Mouse (Mus musculus) liver, embryonic 13.5 days (tissue): Measurements from ENCODE around the gene Fam129a. TPM values are rescaled to one million over a fixed set of nuclear protein-coding genes. Genes with fewer than 3 reads are reported as not detected.

Experiments used
- ATAC-seq: fragments of 200-750 bp; cut with Nextera tagmentation; 2 replicates; pipeline ENCODE4 v1.8.0; 2017; ENCODE audit warnings: low read depth, mild to moderate bottlenecking, moderate number of reproducible peaks, moderate library complexity
- DNase-seq: peaks from one replicate; pipeline ENCODE4 v3.0.0; 2022
- H3K27ac ChIP-seq: fragments of 300-500 bp; sonication (generic); 2 replicates; pipeline ENCODE4 v1.5.1; 2015; ENCODE audit warnings: moderate library complexity, mild to moderate bottlenecking, inconsistent platforms
- H3K27me3 ChIP-seq: fragments of 300-500 bp; sonication (generic); 2 replicates; pipeline ENCODE4 v1.6.1; 2015; ENCODE audit warnings: mild to moderate bottlenecking, inconsistent platforms
- H3K36me3 ChIP-seq: fragments of 300-500 bp; sonication (generic); 2 replicates; pipeline ENCODE4 v1.6.1; 2015; ENCODE audit warnings: mild to moderate bottlenecking, inconsistent platforms
- H3K4me1 ChIP-seq: fragments of 300-500 bp; sonication (generic); replicated peaks from 2 replicates; pipeline ENCODE4 v1.6.1; 2015; ENCODE audit warnings: inconsistent platforms
- H3K4me2 ChIP-seq: fragments of 300-500 bp; sonication (generic); 2 replicates; pipeline ENCODE4 v1.6.1; 2015; ENCODE audit warnings: inconsistent platforms, mild to moderate bottlenecking, moderate library complexity
- H3K4me3 ChIP-seq: fragments of 300-500 bp; sonication (generic); replicated peaks from 2 replicates; pipeline ENCODE4 v1.5.1; 2015; ENCODE audit warnings: mild to moderate bottlenecking, inconsistent platforms
- H3K9ac ChIP-seq: fragments of 300-500 bp; sonication (generic); 2 replicates; pipeline ENCODE4 v1.6.1; 2015; ENCODE audit warnings: mild to moderate bottlenecking, inconsistent platforms
- H3K9me3 ChIP-seq: fragments of 300-500 bp; sonication (generic); replicated peaks from 2 replicates; pipeline ENCODE4 v1.6.1; 2016; ENCODE audit warnings: inconsistent platforms
- WGBS: fragments of 180-500 bp; shearing (Covaris S2); methylation state at CpG from one replicate; pipeline ENCODE4 v1.1.7; 2015; ENCODE audit not compliant: insufficient replicate concordance; 5-methylcytosine and 5-hydroxymethylcytosine counted together
- polyA plus RNA-seq: library from polyadenylated mRNA; unstranded; fragments of >200 nt; fragmentation: Nextera tagmentation; extraction: Ambion mirVana; gene quantifications from 2 replicates; pipeline ENCODE4 v1.2.1, GENCODE M21; 2015

Fam129a gene
- polyA plus RNA-seq, 1 experiment from 2014 or later = 2.5 TPM

DNA sequence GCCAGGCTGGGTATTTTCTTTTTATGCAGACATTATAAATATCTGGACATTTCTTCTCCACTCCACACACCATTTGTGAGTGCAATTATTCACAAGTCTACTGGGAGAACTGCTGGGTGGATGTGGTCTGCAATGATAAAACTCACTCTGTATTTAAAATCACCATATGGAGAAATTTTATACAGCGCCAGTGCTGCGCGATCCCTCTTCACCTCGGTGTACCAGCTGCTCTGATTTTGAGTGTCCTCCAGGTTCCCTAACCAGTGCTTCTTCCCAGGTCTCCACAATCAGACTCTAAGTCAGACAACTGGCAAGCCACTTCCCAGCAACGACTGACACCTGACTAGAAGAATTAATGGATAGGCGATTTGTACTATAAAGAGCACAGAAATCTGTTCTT lies 7.1 kb upstream of the Fam129a start:
- Histone ChIP-seq H3K9ac (no peak overlapping the region), H3K9me3 (no peaks in the 10 kb centered on the region), H3K27ac (no peak overlapping the region), H3K4me2 (no peak overlapping the region), H3K4me3 (no peak overlapping the region), H3K27me3 (no peaks in the 10 kb centered on the region), H3K4me1 (no peaks in the 10 kb centered on the region), H3K36me3 (no peaks in the 10 kb centered on the region)
- WGBS = 50% methylated on average over 6 of the region's 6 CpGs
- ATAC-seq (no peak), DNase-seq (no peak)

DNA sequence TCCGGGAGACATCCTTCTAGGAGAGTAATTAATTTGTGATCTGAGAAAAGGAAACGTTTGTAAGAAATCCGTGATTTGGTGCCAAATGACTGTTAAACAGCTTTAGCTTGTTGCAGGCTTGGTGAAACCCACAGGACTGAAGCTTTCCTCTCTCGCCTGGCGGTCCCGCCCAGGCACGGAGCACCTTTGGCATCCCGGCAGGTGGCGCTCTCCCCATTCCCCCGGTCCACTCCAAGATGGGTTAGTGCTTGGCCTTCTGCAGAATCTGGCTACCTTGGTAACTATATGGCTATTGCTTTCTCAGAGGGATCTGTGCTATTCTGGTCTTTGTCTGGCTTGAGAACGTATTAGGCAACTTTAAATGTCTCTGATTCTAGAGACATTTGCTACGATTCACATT lies 6.6 kb upstream of the Fam129a start:
- 10% methylated on average over 12 of the region's 12 CpGs for WGBS
- 0 out of 2 replicates have a peak, but pooled peaks have one; percentile 48 for ATAC-seq

DNA sequence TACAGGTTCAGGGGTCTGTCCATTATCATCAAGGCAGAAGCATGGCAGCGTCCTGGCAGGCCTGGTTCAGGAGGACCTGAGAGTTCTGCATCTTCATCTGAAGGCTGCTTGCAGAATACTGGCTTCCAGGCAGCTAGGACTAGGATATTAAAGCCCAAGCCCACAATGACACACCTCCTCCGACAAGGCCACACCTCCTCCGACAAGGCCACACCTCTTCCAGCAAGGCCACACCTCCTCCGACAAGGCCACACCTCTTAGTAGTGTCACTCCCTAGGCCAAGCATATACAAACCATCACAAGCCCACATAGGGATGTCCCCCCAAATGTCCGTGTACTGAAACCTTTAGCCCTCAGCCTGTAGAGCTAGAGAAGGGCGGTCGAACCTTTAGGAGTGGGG lies 2.3 kb upstream of the Fam129a start:
- H3K36me3 ChIP-seq = no peaks in the 10 kb centered on the region
- DNase-seq = no peak
- H3K4me3 ChIP-seq = no peak overlapping the region
- 50% methylated on average over 7 of the region's 7 CpGs for WGBS
- peaks cover 21% of the 10 kb centered on the region for H3K27me3 ChIP-seq
- peaks cover 20% of the 10 kb centered on the region for H3K4me1 ChIP-seq
- ATAC-seq = peak; percentile 65
- H3K27ac ChIP-seq = no peak overlapping the region
- H3K4me2 ChIP-seq = no peak overlapping the region
- H3K9ac ChIP-seq = no peak overlapping the region
- H3K9me3 ChIP-seq = no peaks in the 10 kb centered on the region

More for the DNA sequence above, 6.6 kb upstream of the Fam129a start:
- Histone ChIP-seq H3K4me2 (no peak overlapping the region), H3K36me3 (no peaks in the 10 kb centered on the region), H3K9me3 (no peaks in the 10 kb centered on the region), H3K4me1 (no peaks in the 10 kb centered on the region), H3K9ac (no peak overlapping the region), H3K27ac (no peak overlapping the region), H3K27me3 (no peaks in the 10 kb centered on the region), H3K4me3 (no peak overlapping the region)
- DNase-seq = peak; percentile 50

DNA sequence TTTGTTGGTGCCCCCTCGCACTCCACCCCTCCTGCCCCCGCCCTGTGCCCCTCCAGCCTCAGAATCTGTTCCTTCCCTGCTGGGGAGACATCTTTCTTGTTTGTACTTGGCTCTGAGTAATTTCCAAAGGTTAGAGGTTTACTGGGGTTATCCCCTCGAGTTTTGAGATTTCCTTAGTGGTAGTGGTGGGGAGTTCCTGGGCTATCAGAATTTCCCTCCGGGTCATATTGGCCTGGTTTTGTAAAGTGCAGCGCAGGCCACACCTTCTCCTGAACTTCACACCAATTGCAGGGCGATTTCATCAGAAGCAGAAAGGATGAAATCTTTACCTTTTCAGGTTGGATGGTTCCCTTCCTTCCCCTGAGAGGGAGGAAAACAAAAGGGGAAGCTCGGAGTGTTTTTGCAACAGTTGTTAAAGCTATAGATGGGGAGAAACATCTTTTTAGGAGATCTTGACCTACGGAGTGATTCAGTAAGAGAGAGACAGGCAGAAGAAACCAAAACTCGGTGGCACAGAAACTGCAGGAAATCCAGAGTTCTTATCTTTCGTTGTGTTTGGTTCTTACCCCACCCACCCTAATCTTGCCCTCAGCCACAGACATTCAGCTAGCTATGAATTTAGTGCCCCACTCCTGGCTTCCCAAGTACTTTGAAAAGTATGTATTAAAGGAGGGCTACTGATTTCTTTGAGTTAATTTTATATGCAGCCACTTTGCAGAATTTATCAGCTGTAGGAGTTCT lies 1.0 kb downstream of the Fam129a start:
- H3K4me2 ChIP-seq = peak overlapping the region; percentile 79
- H3K4me1 ChIP-seq = peaks cover 20% of the 10 kb centered on the region
- no peaks in the 10 kb centered on the region for H3K36me3 ChIP-seq
- peak overlapping the region; percentile 60 for H3K9ac ChIP-seq
- no peaks in the 10 kb centered on the region for H3K9me3 ChIP-seq
- ATAC-seq (no peak), DNase-seq (no peak)
- H3K4me3 ChIP-seq = peak overlapping the region; percentile 55
- no peak overlapping the region for H3K27ac ChIP-seq
- WGBS = 3% methylated on average over 10 of the region's 10 CpGs
- H3K27me3 ChIP-seq = peaks cover 21% of the 10 kb centered on the region

DNA sequence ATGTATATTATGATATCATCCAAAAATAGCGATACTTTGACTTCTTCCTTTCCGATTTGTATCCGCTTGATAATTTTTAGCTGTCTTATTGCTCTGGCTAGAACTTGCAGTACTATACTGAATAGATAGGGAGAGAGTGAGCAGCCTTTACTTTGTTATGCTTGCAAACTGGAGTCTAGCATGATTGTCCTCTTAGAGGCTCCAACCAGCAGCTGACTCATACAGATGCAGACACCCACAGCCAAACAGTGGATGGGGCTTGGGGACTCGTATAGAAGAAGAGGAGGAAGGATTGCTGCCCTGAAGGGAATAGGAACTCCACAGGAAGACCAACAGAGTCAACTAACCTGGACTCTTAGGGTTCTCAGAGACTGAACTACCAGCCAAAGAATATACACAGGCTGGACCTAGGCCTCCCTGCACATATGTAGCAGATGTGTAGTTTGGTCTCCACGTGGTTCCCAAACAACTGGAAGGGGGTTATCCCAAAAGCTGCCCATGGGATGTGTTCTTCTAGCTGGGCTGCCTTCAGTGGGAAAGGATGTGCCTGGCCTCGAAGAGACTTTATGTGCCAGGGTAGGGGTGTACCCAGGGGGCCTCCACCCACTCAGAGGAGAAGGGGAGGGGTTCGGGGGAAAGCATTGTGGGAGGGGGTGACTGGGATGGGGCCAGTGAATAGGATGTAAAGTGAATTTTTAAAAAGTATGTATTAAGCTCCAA lies 1.8 kb downstream of the Fam129a start:
- H3K9ac ChIP-seq = no peak overlapping the region

DNA sequence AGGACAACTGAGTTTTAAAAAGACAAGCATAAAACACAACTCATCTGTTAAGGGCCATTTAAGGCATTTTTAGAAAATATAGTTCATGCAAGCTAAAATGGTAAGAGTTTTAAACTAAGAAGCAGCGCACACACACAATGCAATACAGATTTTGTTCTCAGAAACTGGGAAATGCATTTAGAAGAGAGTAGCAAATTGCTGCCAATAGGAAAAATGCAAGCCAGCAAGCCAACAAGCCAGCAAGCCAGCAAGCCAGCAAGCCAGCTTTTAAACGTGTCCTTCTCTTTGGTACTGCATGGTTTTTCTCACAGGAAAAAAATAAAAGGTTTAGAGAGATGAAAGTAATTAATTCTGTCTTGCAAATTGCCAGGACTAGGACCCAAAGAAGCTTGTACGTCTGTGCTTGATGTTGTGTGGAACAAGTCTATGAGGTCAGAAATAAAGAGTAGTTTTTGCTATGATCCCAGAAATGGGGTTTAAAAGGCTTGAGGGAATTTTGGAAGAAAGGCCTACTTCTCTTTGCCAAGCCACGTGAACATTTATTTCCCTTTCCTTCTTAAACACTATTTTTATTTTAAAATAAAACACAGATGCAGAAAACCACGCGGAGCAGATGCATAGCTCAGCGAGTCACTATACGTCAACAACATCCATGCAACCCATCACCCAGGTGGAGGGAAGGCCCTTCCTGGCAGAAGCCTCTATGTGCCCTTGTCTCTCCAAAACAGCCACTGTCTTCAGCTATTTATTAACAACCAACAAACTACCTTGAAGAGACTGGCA lies 9.4 kb downstream of the Fam129a start:
- Histone ChIP-seq H3K9ac (no peak overlapping the region), H3K4me1 (peaks cover 6% of the 10 kb centered on the region), H3K27ac (no peak overlapping the region), H3K4me2 (no peak overlapping the region), H3K27me3 (no peaks in the 10 kb centered on the region), H3K4me3 (no peak overlapping the region), H3K9me3 (no peaks in the 10 kb centered on the region), H3K36me3 (no peaks in the 10 kb centered on the region)
- no peak for DNase-seq
- 72% methylated on average over 8 of the region's 8 CpGs for WGBS
- ATAC-seq = no peak

More for the DNA sequence above, 1.8 kb downstream of the Fam129a start:
- H3K27ac ChIP-seq = no peak overlapping the region
- no peak for DNase-seq
- H3K4me2 ChIP-seq = no peak overlapping the region
- H3K4me1 ChIP-seq = peaks cover 20% of the 10 kb centered on the region
- no peak overlapping the region for H3K4me3 ChIP-seq
- no peaks in the 10 kb centered on the region for H3K9me3 ChIP-seq
- WGBS = 61% methylated on average over 7 of the region's 7 CpGs
- peaks cover 21% of the 10 kb centered on the region for H3K27me3 ChIP-seq
- H3K36me3 ChIP-seq = no peaks in the 10 kb centered on the region
- ATAC-seq = no peak

DNA sequence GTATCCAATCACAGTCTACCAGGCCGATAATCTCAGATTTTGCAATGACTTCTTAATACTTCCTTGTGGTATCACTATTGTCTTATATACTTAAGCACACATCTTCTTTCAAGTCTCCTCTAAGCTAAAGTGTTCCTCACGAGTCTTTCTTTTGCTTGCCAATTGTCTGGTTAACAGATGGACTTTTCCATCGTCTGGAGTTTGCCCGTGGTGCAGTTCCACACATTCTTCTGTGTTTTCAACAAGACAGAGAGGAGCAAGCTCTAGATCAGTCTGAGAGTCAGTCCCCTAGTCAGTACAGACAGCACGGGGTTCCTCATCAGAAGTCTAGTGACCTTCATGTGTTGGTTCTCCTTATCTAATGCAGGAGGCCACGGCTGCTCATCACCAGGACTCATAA lies 10.5 kb downstream of the Fam129a start:
- DNase-seq (no peak), ATAC-seq (no peak)
- Histone ChIP-seq H3K27me3 (no peaks in the 10 kb centered on the region), H3K9me3 (no peaks in the 10 kb centered on the region), H3K4me3 (no peak overlapping the region), H3K9ac (no peak overlapping the region), H3K4me1 (peaks cover 6% of the 10 kb centered on the region), H3K36me3 (no peaks in the 10 kb centered on the region), H3K27ac (no peak overlapping the region), H3K4me2 (no peak overlapping the region)
- 47% methylated on average over 6 of the region's 6 CpGs for WGBS

DNA sequence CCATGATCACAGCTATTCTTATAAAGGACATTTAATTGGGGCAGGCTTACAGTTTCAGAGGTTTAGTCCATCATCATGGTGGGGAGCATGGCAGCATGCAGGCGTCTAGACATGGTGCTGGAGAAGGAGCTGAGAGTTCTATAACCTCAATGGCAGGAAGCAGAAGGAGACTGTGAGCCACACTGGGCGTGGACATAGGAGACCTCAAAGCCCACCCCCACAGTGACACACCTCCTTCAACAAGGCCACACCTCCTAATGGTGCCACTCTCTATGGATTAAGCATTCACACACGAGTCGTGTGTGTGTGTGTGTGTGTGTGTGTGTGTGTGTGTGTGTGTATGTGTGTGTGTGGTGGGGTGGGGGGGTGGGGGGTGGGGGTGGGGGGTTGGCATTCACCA lies 11.0 kb downstream of the Fam129a start:
- Histone ChIP-seq H3K27me3 (no peaks in the 10 kb centered on the region), H3K4me3 (no peak overlapping the region), H3K9ac (no peak overlapping the region), H3K4me1 (peaks cover 6% of the 10 kb centered on the region), H3K27ac (no peak overlapping the region), H3K36me3 (no peaks in the 10 kb centered on the region), H3K9me3 (no peaks in the 10 kb centered on the region), H3K4me2 (no peak overlapping the region)
- no peak for ATAC-seq
- WGBS = 45% methylated on average over 4 of the region's 4 CpGs
- DNase-seq = no peak

DNA sequence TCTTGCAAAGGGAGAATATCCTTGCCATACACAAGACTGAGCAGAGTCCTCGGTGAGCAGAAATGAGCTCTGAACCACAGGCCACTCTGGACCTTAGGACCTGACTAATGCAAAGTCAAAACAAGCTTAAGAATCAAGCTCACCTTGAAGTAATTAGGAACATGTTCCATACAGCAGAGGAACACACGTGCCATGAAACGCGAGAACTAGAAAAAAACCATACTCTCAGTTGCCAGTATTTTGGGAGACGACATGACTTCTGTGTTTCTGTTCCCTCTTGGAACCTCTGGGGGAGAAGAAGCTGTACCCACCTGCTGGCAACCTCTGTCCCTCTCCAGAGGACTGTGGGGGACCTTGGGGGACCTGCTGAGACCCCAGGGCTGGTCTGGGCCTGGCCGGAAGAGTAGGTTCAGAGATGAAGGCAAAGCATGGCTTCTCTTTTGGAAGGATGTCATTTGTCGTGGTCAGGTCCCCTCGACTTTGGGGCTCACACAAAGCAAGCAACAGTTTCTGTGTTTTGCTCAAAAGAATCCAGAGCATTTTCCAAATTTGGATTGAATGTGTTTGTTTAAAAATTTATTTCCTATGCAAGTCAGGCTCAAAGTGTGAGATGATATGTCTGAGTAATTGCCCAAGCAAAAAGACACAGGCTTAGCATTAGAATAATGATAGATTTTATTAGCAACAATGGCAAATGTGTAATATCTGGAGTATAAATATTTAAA lies 12.6 kb downstream of the Fam129a start:
- no peak overlapping the region for H3K4me3 ChIP-seq
- DNase-seq = no peak
- H3K9me3 ChIP-seq = no peaks in the 10 kb centered on the region
- no peaks in the 10 kb centered on the region for H3K27me3 ChIP-seq
- no peak overlapping the region for H3K9ac ChIP-seq
- ATAC-seq = no peak
- peaks cover 6% of the 10 kb centered on the region for H3K4me1 ChIP-seq
- WGBS = 67% methylated on average over 8 of the region's 8 CpGs
- no peaks in the 10 kb centered on the region for H3K36me3 ChIP-seq
- H3K27ac ChIP-seq = no peak overlapping the region
- no peak overlapping the region for H3K4me2 ChIP-seq

DNA sequence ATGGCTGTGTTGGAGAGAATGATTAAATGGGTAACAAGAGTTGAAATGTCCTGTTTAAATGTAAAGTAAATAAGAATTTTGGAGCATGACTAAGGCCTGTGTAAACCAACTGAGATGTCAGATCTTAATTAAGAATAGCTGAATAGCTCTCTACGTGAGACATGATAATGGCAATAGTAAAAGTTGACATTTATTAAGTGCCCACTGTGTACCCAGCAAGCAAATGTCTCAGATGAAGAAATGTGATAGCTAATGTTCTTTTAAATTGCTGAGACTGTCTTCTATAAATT lies 13.1 kb downstream of the Fam129a start:
- 50% methylated on average over 1 of the region's 1 CpGs for WGBS
- H3K36me3 ChIP-seq = no peaks in the 10 kb centered on the region
- no peaks in the 10 kb centered on the region for H3K27me3 ChIP-seq
- H3K27ac ChIP-seq = no peak overlapping the region
- H3K4me1 ChIP-seq = peaks cover under 1% of the 10 kb centered on the region
- H3K4me3 ChIP-seq = no peak overlapping the region
- H3K4me2 ChIP-seq = no peak overlapping the region
- H3K9ac ChIP-seq = no peak overlapping the region
- DNase-seq (no peak), ATAC-seq (no peak)
- H3K9me3 ChIP-seq = no peaks in the 10 kb centered on the region
